Mouse (Mus musculus) neural tube, embryonic 14.5 days (tissue): Measurements from ENCODE around the gene Mphosph9. TPM values are rescaled to one million over a fixed set of nuclear protein-coding genes. Genes with fewer than 3 reads are reported as not detected.

Experiments
- polyA plus RNA-seq: library from polyadenylated mRNA; unstranded; fragments of >200 nt; fragmentation: Nextera tagmentation; extraction: Ambion mirVana; gene quantifications from 2 replicates; pipeline ENCODE4 v1.2.1, GENCODE M21; 2014

The Mphosph9 gene
- polyA plus RNA-seq, 1 experiment from 2014 or later: 18.8 TPM

Other genes starting within 250 kb of the Mphosph9 start
- 9.8 and 12.8 TPM in 2 replicates for gene Abcb9, start 232.2 kb downstream of the Mphosph9 start, polyA plus RNA-seq
- gene Ogfod2, start 215.7 kb downstream of the Mphosph9 start, polyA plus RNA-seq: 25.0 and 29.1 TPM in 2 replicates
- 72.5 and 76.2 TPM in 2 replicates for gene Arl6ip4, start 211.9 kb downstream of the Mphosph9 start, polyA plus RNA-seq
- 14.3 and 15.2 TPM in 2 replicates for gene Pitpnm2, start 78.2 kb downstream of the Mphosph9 start, polyA plus RNA-seq
- gene 2810006K23Rik, start 117 bp upstream of the Mphosph9 start, polyA plus RNA-seq: 8.2 and 12.7 TPM in 2 replicates
- gene Cdk2ap1, start 35.1 kb upstream of the Mphosph9 start, polyA plus RNA-seq: 68.5 and 72.5 TPM in 2 replicates
- 101 and 102 TPM in 2 replicates for gene Sbno1, start 98.0 kb upstream of the Mphosph9 start, polyA plus RNA-seq
- gene Kmt5a, start 112.0 kb upstream of the Mphosph9 start, polyA plus RNA-seq: 15.9 and 21.5 TPM in 2 replicates
- gene Rilpl2, start 150.4 kb upstream of the Mphosph9 start, polyA plus RNA-seq: 22.9 and 28.7 TPM in 2 replicates
- gene Snrnp35, start 155.2 kb upstream of the Mphosph9 start, polyA plus RNA-seq: 8.9 and 12.0 TPM in 2 replicates
- 11.0 and 14.4 TPM in 2 replicates for gene Rilpl1, start 203.4 kb upstream of the Mphosph9 start, polyA plus RNA-seq
- 368 and 376 TPM in 2 replicates for gene Tmed2, start 212.7 kb upstream of the Mphosph9 start, polyA plus RNA-seq
- gene Ddx55, start 224.9 kb upstream of the Mphosph9 start, polyA plus RNA-seq: 24.9 and 30.4 TPM in 2 replicates